Mouse (Mus musculus) heart, postnatal 14 days (tissue): Measurements from ENCODE around the gene C2cd4d. TPM values are rescaled to one million over a fixed set of nuclear protein-coding genes. Genes with fewer than 3 reads are reported as not detected.
A peak's percentile ranks its signal among the peaks of the same experiment; 100 is the strongest.

Source experiments
- DNase-seq, 2 experiments: peaks; one replicate each; pipeline ENCODE4 v3.0.0; 2021 to 2022
- intact Hi-C: fragments of 180-260 bp; cut with DNase I; formaldehyde crosslinking; loops from one replicate; pipeline ENCODE4 v1.15.1; 2025
- total RNA-seq, 2 experiments: library from RNA; stranded (reverse); gene quantifications; 2 replicates each; pipeline ENCODE4 v1.2.3; 2021

The C2cd4d gene
- total RNA-seq, 2 experiments from 2014 or later: 0.29 TPM; not detected in 1

DNA sequence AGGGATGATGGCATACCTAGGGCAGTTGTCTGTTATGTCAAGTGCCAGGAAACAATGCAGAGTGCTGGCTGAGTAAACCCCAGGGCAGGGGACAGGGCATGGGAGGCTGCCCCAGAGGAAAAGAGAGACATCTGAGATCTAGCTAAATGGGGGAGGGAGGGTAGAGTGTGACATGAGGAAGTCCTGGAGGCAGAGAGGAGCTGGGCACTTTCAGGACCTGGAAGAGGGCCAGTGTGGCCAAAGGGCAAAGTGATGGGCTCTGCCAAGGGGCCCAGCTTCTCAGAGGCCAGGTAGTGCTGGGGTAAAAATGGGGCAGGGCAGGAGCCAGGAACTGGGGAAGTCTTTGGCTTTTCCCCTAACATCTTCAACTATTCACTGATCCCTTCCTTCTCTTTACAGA, 12.4 kb downstream of the C2cd4d start:
- intact Hi-C loops: no loop called here
- DNase-seq: no peak

DNA sequence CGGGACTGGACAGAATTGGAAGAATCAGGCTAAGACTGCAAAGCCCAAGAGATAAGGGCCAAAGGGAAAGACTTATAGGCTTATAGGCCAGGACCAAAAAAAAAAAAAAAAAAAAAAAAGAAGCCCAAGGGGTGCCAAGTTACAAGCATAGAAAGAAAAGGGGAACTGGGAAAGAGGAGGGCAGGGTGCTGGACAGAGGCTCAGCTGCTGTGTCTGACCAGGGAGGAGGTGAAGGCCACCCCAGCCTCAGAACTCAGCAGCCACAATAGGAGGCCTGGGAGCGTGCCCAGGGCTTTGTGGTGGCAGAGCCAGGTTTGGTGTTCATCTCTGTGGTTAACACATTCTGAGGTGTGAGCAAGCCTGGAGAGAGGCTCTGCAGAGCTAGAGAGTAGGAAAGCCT, 12.9 kb downstream of the C2cd4d start:
- intact Hi-C loops: no loop called here

DNA sequence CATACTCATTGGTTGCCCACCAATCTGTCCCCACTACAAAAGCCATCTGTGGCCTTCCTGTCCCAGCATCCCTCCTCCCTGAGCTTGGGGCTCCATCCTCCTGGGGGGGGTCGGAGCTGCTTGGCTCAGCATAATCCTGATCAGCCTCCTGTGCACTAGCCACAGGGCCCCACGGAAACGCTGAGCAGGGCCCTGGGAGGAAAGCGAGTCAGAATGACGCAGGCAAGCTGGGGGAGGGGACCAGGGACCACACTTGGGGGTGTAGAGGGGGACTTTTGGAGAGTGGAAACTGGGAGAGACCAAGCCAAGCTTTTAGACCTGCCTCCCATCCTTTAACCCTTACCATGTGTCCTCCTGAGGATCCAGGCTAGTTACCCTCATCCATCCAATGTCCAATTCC, 13.6 kb downstream of the C2cd4d start:
- no peak for DNase-seq
- intact Hi-C loops: no loop called here

More for the DNA sequence above, 12.9 kb downstream of the C2cd4d start:
- no peak for DNase-seq

DNA sequence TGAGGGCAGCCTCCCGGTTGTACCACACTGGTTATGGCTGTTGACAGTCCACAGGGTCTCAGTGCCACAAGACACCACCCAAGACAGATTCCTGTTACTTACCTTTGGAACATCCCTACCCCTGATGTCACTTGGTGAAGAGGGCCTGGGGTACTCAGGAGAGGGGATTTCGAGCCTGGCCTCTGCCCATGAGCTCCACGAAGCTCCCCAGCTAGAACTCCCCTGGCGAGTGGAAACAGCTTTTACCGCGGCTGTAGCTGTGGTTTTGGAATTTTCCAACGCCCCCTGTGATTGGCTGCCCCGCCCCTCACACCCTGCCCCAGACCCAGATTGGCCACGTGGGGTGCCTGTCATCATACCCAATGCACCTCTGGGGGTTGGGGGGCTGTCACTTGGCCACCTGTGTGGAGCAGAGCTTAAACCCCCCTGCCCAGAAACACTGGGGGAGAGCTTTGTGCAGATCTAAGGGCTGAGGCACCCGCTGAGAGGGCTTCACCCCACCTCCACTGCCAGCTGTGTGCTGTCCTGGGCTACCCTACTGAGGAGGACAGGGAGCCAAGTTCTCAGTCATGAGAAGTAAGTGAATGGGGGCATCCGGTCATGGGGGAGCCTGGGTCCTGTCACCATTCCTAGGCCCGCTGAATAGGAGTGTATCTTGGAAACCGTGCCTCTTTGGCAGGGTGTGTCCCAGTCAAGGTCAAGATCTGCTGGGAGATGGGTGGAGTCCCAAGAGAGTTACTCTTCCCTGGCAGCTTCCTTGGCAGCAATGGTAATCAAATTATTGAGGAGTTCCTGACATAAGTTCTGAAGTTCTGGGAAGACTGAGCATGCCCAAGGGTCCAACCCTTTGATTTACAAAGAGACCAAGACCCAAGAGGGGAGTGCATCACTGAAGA, 15.0 kb downstream of the C2cd4d start:
- intact Hi-C loops: no loop called here
- DNase-seq: no peak

DNA sequence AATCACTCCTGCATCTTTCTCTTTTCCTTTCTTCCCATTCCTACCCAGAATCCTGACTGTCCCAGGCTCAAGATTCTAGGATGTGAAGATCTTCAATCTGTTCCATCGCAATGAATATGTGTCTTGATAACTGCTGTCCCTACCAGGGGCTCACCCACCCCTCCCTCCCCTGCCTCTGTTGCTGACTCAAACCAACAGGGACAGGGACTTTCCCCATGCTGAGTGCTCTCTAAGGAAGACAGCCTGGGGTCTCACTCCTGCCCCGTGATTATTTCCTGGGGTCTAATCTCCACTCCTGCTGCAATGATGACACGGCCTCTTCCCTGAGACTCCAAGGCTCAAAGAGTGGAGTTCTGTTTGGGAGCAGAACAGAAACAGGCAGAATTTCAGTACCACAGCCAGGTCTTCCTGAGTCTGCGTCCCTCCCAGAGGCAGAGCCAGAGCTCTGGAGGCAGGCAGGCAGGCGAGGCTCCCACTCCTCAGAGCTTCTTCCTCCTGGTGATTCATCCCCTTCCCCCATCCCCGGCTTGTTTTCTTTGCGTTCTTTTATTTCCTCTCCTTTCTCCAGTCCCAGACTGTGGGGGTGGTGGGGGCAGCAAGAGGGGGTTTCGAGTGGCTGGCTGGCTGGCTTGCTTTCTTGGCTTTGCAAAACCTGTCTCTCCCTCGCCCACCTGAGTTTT, 17.7 kb downstream of the C2cd4d start:
- DNase-seq: no peak
- intact Hi-C loops: no loop called here

DNA sequence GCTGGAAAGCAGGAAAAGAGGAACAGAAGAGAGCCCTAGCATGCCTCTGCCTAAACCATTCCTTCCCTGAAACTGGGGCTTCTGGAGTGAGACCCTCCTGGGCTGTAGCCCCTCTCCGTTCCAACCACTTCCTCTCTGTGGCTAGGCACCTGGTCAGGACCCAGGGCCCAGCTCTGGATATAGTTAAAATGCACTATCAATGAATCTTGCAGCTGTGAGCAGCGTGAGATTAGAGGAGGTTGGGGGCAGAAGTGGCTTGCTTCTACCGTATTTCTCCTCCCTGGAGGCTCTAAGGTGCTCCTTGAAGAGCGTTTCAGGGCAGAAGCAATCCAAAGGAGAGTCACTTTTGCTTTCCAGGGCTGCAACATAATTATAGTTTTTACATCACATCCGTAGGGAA, 20.1 kb downstream of the C2cd4d start:
- intact Hi-C loops: no loop called here
- DNase-seq: no peak

DNA sequence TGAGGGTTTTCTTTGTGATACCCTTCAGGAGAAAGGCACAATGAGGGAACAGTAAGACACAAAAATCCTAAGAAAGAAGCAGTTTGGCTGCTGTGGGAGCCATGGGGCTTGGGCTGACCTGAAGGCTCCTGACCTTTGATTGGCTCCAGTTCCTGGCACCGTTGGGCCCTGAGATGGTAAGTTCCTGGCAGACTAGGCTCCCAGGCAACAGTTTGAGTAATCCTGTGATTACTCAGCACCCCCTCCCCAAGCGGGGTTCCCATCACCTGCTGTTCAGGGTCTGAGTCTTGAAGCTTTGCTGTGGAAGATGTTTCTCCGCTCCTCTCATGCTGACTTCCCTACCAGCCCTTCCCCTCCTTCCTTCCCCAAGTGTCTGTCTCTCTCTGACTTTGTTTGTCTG, 21.2 kb downstream of the C2cd4d start:
- no peak for DNase-seq
- intact Hi-C loops: no loop called here

DNA sequence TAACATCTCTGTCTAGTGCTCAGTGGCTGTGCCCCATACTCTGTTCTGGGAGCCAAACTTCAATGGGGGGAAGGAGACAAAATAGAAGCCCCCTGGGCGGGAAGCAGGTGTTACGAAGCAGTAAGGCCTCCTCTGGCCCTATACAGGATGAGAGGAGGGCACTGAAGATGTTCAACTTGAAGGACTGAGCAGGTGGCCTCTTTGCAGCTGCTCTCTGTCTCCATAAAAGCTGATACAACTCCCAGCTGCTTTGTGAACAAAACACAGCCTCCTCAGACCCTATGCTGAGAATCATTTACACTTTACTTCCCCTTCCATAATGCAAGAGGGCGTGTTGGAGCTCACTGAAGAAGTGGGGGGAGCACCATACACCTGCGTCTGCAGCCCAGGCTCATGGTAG, 24.4 kb downstream of the C2cd4d start:
- intact Hi-C loops: no loop called here
- no peak for DNase-seq

DNA sequence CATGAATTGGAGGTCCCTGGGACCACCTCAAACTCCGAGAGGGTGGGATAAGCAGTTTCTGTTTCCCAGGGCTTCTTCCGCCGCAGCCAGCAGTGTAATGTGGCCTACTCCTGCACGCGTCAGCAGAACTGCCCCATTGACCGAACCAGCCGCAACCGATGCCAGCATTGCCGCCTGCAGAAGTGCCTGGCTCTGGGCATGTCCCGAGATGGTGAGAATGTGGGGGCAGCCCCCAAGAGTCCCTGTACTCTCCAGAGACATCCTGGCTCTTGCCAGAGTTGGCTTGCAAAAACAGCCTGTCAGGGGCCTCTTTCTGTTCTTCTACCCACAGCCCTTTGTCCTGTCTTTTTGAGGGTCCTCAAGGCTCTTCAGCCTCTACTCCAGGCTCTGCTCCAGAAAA, 25.2 kb downstream of the C2cd4d start:
- no peak for DNase-seq
- intact Hi-C loops: no loop called here

DNA sequence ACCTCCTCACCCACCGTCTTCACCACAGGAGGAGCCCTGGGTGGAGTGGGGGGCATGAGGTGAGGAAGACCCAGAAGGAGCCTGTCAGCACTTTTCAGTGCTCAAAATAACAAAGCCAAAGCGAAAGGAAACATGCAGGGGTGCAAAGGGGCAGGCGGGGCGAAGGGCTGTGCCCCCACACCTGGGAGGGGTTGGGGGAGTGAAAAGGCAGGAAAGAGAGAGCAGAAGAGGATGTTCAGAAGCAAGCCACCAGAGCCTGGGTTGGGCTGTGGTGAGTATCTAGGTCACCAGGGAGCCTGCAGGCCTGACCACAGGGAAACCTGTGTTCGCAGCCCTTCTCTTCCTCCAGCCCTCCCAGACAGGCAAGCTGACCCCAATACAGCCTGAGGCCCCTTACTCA, 25.8 kb downstream of the C2cd4d start:
- DNase-seq: no peak
- intact Hi-C loops: no loop called here

DNA sequence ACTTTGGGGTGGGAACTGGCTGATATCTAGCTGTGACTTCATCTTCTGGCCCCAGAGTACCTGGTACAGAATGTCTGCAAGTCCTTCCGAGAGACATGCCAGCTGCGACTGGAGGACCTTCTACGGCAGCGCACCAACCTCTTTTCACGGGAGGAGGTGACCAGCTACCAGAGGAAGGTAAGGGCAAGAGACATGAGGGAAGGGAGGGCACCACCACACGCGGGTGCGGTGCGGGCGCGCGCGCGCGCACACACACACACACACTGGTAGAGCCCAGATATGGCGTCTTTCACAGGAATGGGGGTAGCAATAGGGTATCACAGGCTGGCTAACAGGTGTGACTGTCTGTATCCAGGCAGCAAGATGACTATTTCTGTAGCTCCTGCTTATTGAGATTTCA, 27.2 kb downstream of the C2cd4d start:
- intact Hi-C loops: no loop called here
- no peak for DNase-seq

DNA sequence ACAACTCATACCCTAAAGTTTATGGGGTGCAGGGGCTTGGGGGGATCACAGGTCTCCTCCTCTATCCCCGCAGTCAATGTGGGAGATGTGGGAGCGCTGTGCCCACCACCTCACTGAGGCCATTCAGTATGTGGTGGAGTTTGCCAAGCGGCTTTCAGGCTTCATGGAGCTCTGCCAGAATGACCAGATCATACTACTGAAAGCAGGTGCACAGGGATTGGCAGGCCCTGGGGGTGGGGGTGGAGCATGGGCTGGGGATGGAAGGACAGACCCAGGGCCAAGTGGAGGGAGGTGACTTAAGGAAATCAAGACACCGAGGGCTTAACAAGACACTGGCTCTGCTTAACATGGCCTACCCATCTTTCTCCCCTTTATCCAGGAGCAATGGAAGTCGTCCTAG, 28.8 kb downstream of the C2cd4d start:
- intact Hi-C loops: no loop called here
- no peak for DNase-seq

DNA sequence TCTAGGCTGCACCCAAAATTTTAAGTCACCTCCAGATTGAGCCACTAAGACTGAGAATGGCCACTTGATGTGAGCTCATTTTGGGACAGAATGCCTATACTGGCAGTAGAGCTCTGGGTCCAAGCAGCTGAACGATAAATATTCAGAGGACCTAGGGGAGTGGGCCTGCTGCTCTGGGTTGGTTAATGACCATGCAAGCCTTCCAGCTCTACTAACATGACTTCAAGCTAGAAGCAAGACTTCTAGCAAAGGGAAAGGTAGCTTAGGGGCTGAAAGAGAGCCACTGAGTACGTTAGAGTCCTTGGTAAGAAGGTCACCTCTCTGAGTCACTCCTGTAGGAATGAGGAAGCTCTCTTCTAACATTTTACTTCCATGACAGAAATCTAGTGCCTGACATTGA, 29.9 kb downstream of the C2cd4d start:
- DNase-seq: no peak
- intact Hi-C loops: no loop called here

DNA sequence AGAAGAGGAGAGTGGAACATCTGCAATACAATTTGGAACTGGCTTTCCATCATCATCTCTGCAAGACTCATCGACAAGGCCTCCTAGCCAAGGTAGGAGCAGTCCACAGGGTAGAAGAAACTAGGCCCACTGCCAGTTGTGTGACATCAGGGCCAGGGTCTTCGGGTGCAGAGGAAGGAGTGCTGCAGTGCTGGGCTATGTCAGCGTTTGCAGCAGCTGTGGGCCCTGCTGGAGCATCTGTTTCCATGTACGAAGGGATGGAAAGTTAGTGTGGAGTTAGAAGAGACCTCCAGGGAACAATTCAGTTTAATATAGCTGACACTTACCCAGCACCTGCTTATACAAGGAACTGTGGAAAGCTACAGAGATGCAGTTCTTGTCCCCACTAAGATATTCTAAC, 30.8 kb downstream of the C2cd4d start:
- intact Hi-C loops: no loop called here
- DNase-seq: no peak

DNA sequence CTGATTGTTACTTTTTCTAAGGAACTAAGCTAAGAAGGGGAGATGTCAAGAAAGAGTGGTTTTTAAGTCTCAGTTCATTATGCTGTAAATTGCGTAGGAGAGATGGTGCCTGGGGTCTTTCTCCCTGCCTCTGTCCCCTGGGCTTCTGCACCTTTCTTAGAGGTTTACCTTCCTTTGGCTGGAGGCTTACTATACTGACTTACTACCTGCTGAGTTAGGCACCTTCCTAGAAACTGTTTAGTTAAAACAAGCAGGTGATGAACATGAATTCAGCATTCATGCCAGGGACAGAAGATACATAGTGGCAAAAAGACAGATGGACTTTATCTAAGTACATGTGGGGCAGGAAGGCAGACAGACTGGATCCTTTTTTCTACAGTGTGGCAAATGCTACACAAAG, 34.1 kb downstream of the C2cd4d start:
- intact Hi-C loops: no loop called here
- DNase-seq: no peak

DNA sequence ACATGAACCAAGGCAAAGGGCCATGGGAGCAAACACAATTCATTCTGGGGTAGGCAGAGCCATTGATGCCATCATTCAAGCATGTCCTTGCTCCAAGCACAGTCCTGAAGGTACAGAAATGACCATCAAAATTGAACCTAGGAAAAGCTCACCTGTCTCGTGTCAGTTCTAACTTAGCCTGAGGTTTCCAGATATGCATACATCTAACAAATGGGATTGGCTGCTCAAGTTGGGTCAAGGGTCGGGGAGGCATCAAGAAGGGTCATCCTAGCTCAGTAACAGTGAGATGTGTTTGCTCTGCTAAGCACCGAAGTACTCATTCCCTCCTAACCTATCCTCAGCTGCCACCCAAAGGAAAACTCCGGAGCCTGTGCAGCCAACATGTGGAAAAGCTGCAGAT, 34.6 kb downstream of the C2cd4d start:
- intact Hi-C loops: no loop called here

DNA sequence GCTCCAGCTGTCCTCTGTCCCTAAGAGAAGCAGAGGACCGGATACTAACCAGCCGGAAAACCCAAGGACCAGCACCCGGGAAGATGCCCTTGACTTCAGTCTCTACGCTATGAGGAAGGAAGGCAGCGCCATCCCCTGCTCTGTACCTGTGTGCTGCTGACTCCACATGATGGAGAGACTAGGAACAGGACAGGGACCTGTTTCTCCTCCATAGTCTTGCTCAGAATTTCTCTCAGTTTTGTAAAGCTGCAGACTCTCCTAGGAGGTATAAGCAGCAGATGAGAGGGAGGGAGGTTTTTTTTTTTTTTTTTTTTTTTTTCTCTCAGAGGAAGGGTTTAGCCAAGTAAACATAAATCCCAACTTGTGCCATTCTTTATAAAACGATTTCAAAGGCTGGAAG, 36.0 kb downstream of the C2cd4d start, which contains the start of gene Lingo4:
Gene Lingo4, plus strand, starts transcription at position 301 of the 400 bp plus-strand sequence.
- DNase-seq: no peak
- intact Hi-C loops: no loop called here

More for the DNA sequence above, 34.6 kb downstream of the C2cd4d start:
- no peak for DNase-seq

DNA sequence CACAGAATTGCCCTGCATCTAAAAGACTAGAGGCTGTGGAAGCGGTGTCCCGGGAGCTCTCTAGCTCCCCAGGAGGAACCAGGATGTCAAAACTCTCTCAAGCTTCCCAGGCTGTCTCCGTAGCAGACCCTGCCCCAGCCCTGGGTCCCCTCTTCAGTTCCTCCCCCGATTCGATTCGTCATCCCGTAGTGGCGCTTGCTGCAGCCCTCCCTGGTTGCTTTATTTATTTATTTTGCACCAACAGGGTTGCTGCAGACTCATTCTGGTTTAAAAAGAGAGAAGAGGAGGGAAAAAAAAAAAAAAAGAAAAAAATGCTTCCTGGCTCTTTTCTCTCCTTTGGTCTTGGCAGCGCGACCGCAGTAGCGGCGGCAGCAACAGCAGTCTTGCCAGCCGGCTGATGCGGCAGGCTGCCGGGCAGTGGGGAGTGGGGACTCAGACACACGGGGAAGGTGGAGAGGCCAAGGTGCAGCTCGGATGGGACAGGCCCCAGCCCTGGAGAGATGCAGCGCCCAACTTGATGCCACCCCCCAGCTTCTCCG, 36.8 kb downstream of the C2cd4d start:
- intact Hi-C loops: no loop called here
- DNase-seq: peak; percentile 14 to 23

DNA sequence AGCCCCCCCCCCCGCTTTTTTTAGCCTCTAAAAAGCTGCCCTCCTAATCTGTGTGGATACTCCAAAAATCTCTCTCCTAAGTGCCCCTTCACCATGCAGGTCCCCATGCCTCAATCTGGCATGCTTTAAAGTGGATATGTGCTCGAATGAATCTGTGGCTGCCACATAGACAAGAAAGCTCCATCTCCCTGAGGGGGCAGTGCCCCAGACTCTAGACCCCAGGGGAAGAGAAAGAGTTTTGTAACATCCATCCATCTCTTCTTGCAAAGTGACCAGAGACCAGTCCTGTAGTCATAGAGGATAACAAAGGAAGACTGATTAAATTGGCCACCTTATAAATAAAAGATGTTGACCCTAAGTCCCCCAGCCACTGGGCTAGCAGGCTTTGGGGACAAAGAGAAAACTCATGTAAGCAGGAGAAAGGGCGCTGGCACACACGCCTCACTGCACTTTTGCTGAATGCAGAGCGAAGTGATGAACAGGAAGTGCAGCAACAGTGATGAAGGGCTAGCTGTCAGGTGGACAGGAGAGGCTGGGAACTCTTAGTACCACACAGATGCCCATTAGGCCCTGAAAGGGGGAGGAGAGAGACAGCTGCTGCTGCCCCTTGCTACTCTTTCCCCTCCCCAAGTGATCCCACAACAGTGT, 37.5 kb downstream of the C2cd4d start:
- intact Hi-C loops: no loop called here

DNA sequence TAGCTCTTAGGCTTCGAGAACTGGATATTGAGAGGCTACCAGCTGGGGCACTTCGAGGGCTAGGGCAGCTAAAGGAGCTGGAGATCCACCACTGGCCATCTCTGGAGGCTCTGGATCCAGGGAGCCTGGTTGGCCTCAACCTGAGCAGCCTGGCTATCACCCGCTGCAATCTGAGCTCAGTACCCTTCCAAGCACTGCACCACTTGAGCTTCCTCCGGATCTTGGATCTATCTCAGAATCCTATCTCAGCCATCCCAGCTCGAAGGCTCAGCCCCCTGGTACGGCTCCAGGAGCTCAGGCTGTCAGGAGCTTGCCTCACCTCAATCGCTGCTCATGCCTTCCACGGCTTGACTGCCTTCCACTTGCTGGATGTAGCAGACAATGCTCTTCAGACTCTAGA, 40.2 kb downstream of the C2cd4d start:
- intact Hi-C loops: no loop called here

More for the DNA sequence above, 37.5 kb downstream of the C2cd4d start:
- DNase-seq: no peak

More for the DNA sequence above, 40.2 kb downstream of the C2cd4d start:
- DNase-seq: no peak
